Mouse (Mus musculus): ENCODE measurements at regions not wholly inside any gene's neighbourhood (a gene's known extent, or its start where the extent isn't known, plus 50 kb on each side); places are given as distances from the start of the nearest gene placed in this dataset.
"Not testable (repeated sequence)": the region's sequence is repeated elsewhere in the genome, so short reads cannot be mapped to it uniquely, and the experiment has no call there.

- DNase-seq = peak; percentile 75
These were observed 455.6 kb downstream of the Cbln4 start for GRCm38 (mm10) chr2:171587635-171588034.

GRCm38 (mm10) chr2:171586853-171587220 lies 456.4 kb downstream of the Cbln4 start:
- DNase-seq = no peak

GRCm38 (mm10) chr2:171586217-171586852 lies 456.9 kb downstream of the Cbln4 start:
- DNase-seq = no peak

DNA sequence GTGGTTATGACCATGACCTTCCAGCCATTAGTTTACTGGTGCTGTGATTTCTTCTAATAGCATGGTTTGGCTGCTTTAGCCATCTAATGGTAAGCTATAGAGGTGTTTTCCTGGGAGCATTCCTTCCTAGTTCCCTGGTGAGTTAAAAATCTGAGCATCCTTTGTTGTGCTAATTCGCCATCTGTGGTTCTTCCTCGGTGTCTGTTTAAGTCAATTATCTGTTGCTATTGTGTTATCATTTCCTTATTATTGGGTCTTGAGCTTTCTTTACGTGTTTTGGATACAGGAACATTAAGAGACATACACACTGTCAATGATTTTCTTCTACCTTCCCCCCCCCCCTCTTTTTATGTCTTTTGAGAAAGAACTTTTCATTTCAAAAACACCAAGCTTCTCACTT lies 468.9 kb downstream of the Cbln4 start:
- no peak for DNase-seq

DNA sequence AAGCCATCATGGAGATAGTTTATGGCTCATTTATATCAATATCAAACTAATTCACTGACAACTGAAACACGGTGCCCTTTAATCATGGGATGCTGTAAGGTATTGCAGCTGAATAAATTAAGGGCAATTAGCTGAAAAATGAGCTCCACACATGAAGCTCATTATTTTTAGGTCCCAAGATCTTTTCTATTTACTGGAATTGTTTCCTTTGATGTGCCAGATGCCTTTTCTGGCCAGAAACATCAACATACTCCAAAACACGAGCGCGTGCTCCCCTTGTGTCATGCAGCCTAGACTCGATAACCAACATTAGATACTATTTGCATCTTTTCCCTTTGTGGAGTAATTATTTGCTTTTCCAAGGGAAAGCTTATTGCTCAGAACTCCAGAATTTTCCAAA lies 480.6 kb downstream of the Cbln4 start:
- peak; percentile 10 for DNase-seq

DNA sequence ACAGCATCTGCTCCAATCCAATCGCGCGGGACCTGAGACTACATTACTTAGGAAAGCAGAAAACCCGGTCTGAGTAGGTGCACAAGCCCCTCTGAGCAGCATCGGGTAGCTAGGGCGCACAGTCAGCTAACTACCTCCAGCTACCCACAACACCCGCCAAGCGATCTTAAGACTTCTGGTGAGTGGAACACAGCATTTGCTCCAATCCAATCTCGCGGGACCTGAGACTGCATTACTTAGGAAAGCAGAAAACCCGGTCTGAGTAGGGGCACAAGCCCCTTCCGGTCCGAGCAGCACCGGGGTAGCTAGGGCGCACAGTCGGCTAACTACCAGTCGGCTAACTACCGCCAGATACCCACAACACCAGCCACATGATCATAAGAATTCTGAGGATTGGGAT lies 500.5 kb downstream of the Cbln4 start:
- not testable (repeated sequence) for DNase-seq

GRCm38 (mm10) chr2:171514876-171515275 lies 528.4 kb downstream of the Cbln4 start:
- no peak for DNase-seq

DNA sequence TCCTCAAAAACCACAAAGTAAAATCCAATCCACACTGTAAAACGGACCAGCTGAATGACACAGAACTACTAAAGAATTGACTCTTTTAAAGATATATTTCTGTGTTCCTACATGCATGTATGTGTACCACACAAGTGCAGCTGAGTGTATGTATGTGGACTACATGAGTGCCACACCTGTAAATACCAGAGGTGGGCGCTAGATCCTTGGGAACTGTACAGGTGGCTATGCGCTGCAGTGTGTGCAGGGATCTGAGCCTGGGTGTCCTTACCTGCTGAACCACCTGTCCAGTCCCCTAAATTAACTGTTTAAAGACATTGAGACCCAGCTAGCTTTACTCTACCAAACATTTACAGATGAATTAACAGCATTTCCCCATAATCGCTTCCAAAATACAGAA lies 546.6 kb downstream of the Cbln4 start:
- DNase-seq = no peak

DNA sequence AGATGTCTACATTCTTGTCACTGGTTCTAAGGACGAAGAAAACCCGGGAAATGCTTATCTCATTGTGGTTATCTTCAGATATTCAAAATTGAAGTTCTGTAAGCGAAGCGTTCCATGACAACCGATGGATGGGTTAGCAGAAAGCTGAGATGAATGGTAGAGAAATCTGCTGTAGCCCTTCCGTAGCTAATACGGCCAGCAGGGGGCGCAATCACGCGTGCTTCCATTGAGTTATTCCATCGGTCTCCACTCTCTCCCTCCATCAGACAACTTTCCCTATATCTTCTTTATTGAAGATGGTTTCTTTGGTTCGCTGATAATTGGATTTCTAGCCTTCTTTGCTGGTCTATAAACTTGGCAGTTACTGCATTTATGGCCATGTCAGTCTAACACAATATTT lies 549.5 kb downstream of the Cbln4 start:
- peak; percentile 63 for DNase-seq

- peak; percentile 25 for DNase-seq
These were observed 556.0 kb downstream of the Cbln4 start for GRCm38 (mm10) chr2:171487284-171487683.

DNA sequence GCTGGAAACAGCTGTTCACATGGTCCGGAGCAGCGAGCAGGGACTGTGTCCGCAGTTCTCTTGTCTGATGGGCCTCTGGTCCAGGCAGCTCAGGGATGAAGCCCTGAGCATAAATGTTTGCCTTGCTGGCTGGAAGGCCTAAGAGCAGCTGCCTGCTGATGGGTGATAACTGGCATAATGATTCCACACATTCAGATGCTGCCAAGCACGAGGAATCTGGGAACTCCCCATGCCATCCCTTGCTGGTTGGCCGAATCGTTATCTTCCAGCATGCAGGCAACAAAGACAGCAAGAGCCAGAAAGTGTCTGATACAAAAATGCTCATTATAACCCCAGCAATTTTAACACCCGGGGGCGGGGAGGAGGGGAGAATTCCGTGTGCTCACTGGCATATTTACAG lies 590.0 kb downstream of the Cbln4 start:
- DNase-seq = no peak

DNA sequence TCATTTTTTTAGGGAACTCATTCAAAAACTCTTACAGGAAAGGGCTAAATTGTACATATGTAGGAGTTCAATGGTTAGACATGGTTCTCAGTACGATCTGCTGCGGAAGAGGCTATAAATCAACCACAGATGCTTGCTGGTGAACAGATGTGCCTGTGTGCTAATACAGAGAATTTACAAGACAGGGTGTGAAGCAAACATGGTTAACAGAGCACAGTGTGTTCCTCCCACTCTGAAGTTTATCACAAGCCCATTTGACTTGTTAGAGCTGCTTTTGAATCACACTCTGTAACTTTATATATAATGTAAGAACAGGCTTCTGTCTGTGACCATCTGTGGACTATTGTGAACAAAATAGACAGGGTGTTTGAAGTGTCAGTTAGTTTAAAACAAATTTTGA lies 637.2 kb downstream of the Cbln4 start:
- DNase-seq = peak; percentile 36

- DNase-seq = no peak
These were observed 654.3 kb downstream of the Cbln4 start for GRCm38 (mm10) chr2:171388936-171389335.

- no peak for DNase-seq
These were observed 641.9 kb downstream of the Dok5 start for GRCm38 (mm10) chr2:171373457-171373856.

- DNase-seq = no peak
These were observed 641.4 kb downstream of the Dok5 start for GRCm38 (mm10) chr2:171373016-171373415.

GRCm38 (mm10) chr2:171371751-171372150 lies 640.1 kb downstream of the Dok5 start:
- DNase-seq = peak; percentile 50

GRCm38 (mm10) chr2:171365553-171365952 lies 633.9 kb downstream of the Dok5 start:
- DNase-seq = no peak

DNA sequence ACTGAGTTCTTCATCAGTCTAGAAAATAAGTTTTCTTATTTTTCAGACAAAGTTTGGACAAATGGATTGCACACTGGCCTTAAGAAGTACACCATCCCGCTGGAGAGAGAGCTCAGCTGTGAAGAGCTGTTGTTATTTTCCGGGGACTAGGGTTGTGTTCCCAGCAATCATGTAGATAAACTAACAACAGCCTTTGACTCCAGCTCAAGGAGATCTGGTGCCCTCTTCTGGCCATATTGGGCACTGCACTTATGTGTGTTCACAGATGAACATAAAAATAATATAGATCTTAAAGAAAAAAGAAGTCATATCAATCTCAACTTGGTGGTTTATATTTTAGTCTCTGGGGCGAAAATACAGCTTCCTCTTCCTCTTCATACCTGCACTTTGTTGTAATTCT lies 633.0 kb downstream of the Dok5 start:
- DNase-seq = no peak

DNA sequence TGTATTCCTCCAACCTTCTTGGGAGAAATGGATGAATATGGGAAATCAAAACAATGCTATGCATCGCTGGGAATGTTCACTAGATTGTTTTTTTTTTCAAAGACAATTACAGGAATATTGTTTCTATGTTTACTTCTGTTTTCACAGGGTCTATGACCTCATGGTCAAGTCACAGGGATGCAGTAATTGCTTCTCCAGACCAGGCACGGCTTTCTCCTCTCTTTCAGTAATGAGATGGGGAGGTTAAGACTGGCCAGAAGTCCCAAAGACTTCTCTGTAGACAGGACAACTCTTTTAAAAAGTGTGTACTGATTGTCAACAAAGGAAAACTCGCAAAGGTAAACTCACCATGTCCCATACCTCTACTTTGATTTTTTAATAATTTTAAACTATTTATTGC lies 631.8 kb downstream of the Dok5 start:
- no peak for DNase-seq

- no peak for DNase-seq
These were observed 626.6 kb downstream of the Dok5 start for GRCm38 (mm10) chr2:171358071-171358760.

DNA sequence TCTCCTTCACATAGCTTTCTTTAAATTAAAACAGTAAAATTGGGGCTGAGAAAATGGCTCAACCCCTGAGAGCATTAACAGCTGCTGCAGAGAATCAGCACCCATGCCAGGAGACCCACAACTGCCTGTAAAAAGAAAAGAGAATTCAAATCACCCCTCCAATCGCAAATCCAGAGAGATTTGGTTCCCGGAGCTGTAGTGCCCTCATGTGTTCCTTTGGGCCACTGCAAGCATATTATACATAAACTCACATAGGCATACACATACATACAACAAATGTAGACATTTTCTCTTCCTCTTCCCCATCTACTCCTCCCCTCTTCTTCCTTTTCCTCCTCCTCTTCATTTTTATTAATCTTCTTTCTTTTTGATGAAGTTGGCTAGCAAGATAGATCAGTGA lies 616.5 kb downstream of the Dok5 start:
- DNase-seq = no peak

DNA sequence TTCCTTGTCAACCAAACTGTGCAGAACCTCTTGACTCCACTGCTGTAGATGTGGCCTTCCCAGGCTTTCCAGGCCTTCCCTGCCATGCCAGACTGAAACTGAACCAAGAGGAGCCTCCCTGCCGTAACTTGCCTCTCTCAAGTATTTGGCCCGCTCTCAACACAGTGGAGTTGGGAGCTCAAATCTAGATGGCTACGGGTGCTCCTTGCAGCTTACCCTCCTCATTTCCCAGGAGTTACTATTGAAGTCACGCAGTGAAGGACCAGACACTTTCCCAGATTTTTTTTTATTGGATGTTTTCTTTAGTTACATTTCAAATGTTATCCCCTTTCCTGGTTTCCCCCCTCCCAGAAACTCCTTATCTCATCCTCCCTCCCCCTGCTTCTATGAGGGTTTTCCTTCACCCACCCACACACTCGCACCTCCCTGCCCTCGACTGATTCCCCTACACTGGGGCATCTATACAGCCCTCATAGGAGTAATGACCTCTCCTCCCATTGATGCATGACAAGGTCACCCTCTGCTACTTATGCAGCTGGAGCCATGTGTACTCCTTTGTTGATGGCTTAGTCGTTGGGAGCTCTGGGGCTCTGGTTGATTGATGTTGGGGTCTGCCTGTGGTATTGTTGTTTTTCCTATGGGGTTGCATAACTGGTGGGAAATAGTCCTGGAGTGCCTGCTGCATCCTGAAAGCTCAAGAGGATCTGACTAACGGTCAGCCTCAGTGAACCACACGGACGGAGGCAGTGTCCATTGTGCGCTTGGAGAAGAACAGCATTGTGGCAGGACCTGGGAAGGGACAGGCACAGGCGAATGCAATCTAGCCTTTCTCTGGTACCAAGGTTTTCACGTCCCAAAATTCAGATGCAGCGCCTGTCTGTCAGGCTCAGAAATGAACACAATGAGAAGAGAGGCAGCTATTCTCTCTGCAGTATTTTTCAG lies 602.5 kb downstream of the Dok5 start:
- peak; percentile 39 for DNase-seq

- no peak for DNase-seq
These were observed 601.2 kb downstream of the Dok5 start for GRCm38 (mm10) chr2:171332826-171333225.

DNA sequence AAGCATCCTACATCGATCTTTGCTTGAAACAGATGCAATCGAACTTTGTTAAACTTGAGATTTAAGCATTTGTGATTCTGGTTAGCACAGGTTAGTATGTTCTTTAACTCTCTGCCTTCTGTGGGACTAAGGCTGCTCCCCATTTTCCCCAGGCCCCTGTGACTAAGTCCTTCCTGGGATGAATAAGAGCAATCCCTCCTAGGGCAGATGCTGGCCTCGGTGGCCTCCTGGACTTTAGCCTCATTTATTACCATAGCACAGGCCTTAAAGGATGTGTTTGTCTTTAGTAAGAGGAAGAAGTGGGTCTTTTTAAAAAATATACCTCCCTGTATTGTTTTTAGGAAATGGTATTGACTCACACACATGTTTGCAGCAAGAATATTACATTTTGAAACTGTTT lies 599.9 kb downstream of the Dok5 start:
- DNase-seq = no peak
